Mouse (Mus musculus): ENCODE results near the gene Slc25a34.

GRCm38 (mm10) chr4:141658846-141659484, 35.3 kb upstream of the Slc25a34 start:
- TF ChIP-seq CTCF (IDR thresholded peaks at IDR 0.05; ENCODE audit: insufficient read depth, low read length) (no peak), POLR2A (IDR thresholded peaks at IDR 0.05; ENCODE audit: borderline replicate concordance, extremely low read depth, low read depth, low read length) (no peak)
